Mouse (Mus musculus): ENCODE data around the gene Nemf. TPM values are rescaled to one million over a fixed set of nuclear protein-coding genes. Genes with fewer than 3 reads are reported as not detected.
A peak's percentile ranks its signal among the peaks of the same experiment; 100 is the strongest.
"Not testable (repeated sequence)": the region's sequence is repeated elsewhere in the genome, so short reads cannot be mapped to it uniquely, and the experiment has no call there.

Gene Nemf
- polyA plus RNA-seq, 2 experiments from 2014 or later, result 163 to 169 TPM

GRCm38 (mm10) chr12:69372731-69373331 lies 15.9 kb upstream of the Nemf start:
- no peak for ATAC-seq

GRCm38 (mm10) chr12:69371854-69372671 lies 15.1 kb upstream of the Nemf start, which contains the start of the genes Arf6 and Gm9887:
TSS of gene Arf6 (plus strand) at chr12:69372150.
TSS of gene Gm9887 (minus strand) at chr12:69372458.
- peak; percentile 74 for ATAC-seq

GRCm38 (mm10) chr12:69371421-69371853 lies 14.5 kb upstream of the Nemf start:
- ATAC-seq, result peak; percentile 52

GRCm38 (mm10) chr12:69370936-69371335 lies 14.0 kb upstream of the Nemf start:
- ATAC-seq, result no peak

- ATAC-seq, result no peak
Observed at GRCm38 (mm10) chr12:69367557-69367956, 10.6 kb upstream of the Nemf start.

- no peak for ATAC-seq
Observed at GRCm38 (mm10) chr12:69366424-69366823, 9.5 kb upstream of the Nemf start.

GRCm38 (mm10) chr12:69365757-69366156 lies 8.8 kb upstream of the Nemf start:
- ATAC-seq, result no peak

- ATAC-seq, result peak; percentile 46
Observed at GRCm38 (mm10) chr12:69363899-69364762, 7.2 kb upstream of the Nemf start.

- ATAC-seq, result not testable (repeated sequence)
Observed at GRCm38 (mm10) chr12:69363110-69363509, 6.1 kb upstream of the Nemf start.

GRCm38 (mm10) chr12:69362388-69362787 lies 5.4 kb upstream of the Nemf start:
- no peak for ATAC-seq

- ATAC-seq, result no peak
Observed at GRCm38 (mm10) chr12:69361919-69362318, 5.0 kb upstream of the Nemf start.

GRCm38 (mm10) chr12:69360997-69361899 lies 4.3 kb upstream of the Nemf start:
- peak; percentile 88 for ATAC-seq

GRCm38 (mm10) chr12:69360655-69360996 lies 3.7 kb upstream of the Nemf start:
- peak; percentile 29 for ATAC-seq

- no peak for ATAC-seq
Observed at GRCm38 (mm10) chr12:69357300-69357646, 308 bp upstream of the Nemf start.

- peak; percentile 43 for ATAC-seq
Observed at GRCm38 (mm10) chr12:69351685-69352084, 5.3 kb downstream of the Nemf start.

GRCm38 (mm10) chr12:69349928-69350327 lies 7.0 kb downstream of the Nemf start:
- ATAC-seq, result no peak

- peak; percentile 93 for ATAC-seq
Observed at GRCm38 (mm10) chr12:69333547-69333946, 23.4 kb downstream of the Nemf start.

GRCm38 (mm10) chr12:69332147-69332546 lies 24.8 kb downstream of the Nemf start:
- no peak for ATAC-seq

- no peak for ATAC-seq
Observed at GRCm38 (mm10) chr12:69331187-69331586, 25.8 kb downstream of the Nemf start.

GRCm38 (mm10) chr12:69318431-69318830 lies 38.5 kb downstream of the Nemf start:
- no peak for ATAC-seq

- ATAC-seq, result no peak
Observed at GRCm38 (mm10) chr12:69309659-69310058, 47.3 kb downstream of the Nemf start.

GRCm38 (mm10) chr12:69306333-69306732 lies 50.6 kb downstream of the Nemf start:
- ATAC-seq, result no peak
